Mouse (Mus musculus) left cerebral cortex, postnatal 14 days (tissue): ENCODE results near the gene March11. TPM values are rescaled to one million over a fixed set of nuclear protein-coding genes. Genes with fewer than 3 reads are reported as not detected.

ENCODE experiments used
- DNase-seq, 2 experiments: peaks; one replicate each; pipeline ENCODE4 v3.0.0; 2021 to 2022; ENCODE audit warnings: low spot score in 2 of 2, mixed read lengths in 1 of 2
- intact Hi-C: fragments of 180-260 bp; cut with DNase I; formaldehyde crosslinking; loops from one replicate; pipeline ENCODE4 v1.15.1; 2025
- long read RNA-seq, 2 experiments: library from polyadenylated mRNA; stranded (forward); transcript quantifications; one replicate each; pipeline ENCODE4 v2.0.0; 2021
- total RNA-seq, 2 experiments: library from RNA; stranded (reverse); gene quantifications; 2 replicates each; pipeline ENCODE4 v1.2.3; 2021

The March11 gene
- 10 to 100 TPM; 10.2 to 10.7 TPM for total RNA-seq
- long read RNA-seq, experiment 1, partial matches to known transcripts: 2 of 6 reads
- long read RNA-seq, experiment 1, other reads (novel, unspliced or antisense): 1 of 6 reads
- long read RNA-seq, experiment 2, partial matches to known transcripts: 0 of 4 reads
- long read RNA-seq, experiment 2, other reads (novel, unspliced or antisense): 0 of 4 reads

DNA sequence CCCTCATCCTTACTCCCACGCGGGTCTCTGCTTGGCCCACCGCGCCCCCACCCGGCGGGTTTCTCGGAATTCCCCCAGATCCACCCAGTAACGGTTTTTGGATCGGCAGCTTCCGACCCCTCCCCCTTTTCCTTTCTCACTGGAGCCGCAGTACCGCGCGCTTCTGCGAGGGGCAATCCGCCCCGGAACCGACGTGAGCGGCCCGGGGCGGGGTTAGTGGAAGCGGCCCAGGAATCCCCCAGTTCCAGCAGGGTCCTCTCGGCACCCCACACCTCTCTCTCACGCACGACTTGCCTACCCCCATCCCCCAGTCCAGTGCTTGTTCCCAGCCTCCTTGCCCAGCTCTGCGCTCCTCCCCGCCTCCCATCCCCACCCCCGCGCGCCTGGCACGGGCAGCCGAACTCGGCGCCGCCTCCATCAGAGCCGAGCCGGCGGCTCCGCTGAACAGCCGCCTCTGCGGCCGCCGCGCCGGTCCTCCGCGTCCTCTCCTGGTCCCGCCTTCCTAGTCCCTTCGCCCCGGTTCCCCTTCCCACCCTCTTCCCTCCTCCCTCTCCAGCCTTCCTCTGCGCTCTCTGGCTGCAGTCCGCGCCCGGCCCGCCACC, at the start of gene March11:
TSS of gene March11 (plus strand) at position 420 of the 602 bp plus-strand sequence.
- intact Hi-C loops: loop anchor here (5.0 kb wide), 1 partner anchor 311 kb away; no protein-coding TSS in a partner anchor
- DNase-seq: peak; percentile 83 to 84

DNA sequence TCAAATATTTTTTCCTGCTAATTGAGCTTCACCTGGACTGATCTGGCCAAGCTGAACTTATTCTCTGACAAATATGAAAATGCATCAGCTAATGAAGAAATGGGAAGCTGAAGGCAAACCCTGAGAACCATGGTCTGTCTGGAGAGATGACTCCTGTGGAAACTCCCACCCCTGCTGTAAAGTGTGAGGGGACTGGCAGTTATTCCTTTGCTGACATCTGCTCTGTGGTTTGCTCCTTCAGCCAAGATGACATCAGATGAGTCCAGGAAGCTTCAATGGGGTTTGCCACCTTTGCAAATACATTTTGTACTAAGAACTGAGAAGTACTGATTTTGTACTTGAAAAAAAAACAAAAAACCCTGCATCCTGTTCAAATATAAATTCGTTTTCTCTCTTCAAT, 46.5 kb upstream of the March11 start:
- intact Hi-C loops: no loop called here
- DNase-seq: no peak

DNA sequence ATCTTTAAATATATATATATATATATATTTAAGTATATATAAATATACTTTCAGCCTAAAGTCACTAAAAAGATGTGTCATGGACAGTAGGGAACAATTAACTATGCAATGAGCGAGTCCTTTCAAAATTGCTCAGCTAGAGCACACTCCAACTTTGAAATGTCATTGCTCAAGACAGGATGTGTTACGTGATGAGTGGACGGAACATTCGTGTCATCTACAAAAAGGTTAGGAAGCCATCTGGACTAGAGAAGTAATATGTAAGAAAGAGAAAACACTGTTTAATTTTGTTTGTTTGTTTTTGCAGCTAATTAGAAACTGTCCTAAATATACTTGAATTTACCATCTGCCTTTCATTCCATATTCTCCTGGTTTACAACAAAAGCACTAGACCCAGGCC, 39.3 kb upstream of the March11 start:
- no peak for DNase-seq
- intact Hi-C loops: no loop called here

DNA sequence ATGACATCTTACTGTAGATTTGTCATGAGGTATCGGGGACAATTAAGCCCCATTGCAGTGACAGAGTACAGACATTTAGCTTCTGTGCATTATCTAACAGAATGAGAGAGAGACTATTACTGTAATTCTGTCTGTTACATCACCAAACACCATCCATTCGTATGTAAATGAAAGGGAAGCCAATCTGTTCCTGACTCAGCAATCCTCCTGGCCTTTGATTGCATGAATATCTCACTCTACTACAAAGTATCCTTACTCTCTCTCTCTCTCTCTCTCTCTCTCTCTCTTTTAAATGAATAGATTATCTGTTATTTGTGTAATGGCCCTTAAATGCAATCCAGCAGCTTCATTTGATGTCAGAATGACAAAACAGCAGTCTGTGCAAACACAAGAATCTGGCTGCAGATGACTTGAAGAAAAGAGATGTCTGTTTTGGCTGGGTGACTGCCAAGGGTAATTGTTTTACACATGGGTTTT, 32.8 kb upstream of the March11 start:
- peak in 1 of 2 experiments; percentile 6 for DNase-seq
- intact Hi-C loops: no loop called here

DNA sequence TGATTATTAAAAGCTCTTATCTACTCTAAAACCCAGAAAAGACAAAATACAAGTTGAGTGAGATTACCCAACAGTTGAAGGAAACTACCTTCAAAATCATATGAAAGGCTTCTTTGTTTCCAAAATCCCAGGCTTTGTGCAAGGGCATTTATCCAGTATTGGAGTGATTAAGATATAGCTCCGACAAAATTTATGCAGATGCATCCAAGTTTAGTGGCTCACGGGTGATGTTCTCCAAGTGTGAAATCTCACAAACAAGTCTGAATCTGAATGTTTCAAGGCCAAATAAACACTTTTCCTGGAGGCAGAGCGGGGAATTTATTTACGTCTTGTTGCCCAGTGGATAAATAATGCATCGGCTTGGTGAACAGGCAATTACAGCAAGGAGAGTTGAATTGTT, 32.2 kb upstream of the March11 start:
- no peak for DNase-seq
- intact Hi-C loops: no loop called here

DNA sequence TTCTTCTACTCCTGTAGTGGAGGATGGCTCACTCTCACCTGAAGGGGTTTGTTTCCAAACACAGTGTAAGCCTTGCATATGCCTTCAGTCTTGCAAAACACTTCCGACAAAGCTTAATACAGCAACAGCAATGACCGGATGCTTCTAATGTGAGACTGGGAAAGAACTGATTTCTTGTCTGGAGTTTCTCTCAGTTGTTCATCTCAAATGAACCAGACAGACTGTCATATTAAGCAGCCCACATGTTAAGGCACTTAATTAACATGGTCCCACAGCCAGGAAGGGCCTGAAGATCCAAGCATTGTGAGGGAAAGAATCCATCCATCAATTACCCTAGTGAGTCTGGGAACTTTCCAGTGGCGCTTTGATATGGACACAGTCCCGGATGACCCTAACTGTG, 17.0 kb upstream of the March11 start:
- intact Hi-C loops: no loop called here
- DNase-seq: no peak

DNA sequence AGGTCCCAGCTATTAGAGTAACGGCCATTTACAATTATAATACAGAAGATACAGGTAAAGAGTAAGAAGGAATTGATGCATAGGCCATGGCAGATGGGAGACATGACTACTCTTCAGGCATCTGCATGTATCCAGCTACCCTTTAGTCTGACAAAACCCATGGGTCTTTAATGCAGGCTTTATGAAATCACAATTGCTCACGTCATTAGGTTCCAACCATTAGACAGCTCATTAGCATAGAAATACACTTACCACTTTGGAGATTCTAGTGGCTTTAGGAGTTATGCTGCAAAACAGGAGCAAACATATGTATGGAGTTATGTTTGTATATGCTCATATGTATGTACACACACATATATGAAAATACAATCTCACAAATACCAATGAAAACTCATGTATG, 16.0 kb upstream of the March11 start:
- intact Hi-C loops: no loop called here

DNA sequence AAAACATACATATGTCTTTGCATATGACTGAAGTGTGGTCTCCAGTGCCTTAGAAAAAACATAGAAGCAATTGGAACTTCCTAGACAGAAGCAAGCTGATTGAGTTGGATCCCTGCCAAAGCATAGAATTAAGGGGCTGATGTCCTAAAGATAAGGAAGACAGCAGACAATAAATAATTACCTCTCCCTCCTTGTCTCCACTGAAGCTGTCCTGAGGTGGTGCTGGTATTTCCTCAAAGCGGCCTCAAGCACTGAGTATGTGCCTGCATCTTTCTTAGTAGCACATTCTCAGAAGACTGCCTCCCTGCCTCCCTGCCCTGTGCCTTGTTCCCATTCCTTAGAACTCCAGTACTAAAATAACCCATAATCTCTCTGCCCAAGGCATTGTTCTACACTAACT, 15.6 kb upstream of the March11 start:
- intact Hi-C loops: no loop called here
- DNase-seq: no peak

More for the DNA sequence above, 16.0 kb upstream of the March11 start:
- no peak for DNase-seq

DNA sequence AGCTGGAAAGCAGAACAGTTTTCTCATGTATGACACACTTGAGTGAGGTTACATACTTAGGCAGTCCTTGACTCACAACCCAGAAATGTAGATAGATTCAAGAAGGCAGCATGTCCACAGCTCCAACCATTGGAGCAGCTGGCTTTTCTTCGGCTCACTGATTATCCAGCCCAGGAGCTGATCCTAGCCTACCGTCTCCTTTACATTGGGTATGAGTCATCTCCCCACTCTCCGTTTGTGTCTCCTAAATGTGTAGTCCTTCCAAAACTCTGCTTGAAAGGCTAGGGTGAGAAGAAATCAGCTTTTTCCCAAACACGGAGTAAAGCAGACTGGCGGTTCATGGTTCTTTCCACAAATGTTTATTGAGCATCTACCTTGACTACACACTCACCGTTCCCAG, 10.2 kb upstream of the March11 start:
- DNase-seq: no peak
- intact Hi-C loops: no loop called here

DNA sequence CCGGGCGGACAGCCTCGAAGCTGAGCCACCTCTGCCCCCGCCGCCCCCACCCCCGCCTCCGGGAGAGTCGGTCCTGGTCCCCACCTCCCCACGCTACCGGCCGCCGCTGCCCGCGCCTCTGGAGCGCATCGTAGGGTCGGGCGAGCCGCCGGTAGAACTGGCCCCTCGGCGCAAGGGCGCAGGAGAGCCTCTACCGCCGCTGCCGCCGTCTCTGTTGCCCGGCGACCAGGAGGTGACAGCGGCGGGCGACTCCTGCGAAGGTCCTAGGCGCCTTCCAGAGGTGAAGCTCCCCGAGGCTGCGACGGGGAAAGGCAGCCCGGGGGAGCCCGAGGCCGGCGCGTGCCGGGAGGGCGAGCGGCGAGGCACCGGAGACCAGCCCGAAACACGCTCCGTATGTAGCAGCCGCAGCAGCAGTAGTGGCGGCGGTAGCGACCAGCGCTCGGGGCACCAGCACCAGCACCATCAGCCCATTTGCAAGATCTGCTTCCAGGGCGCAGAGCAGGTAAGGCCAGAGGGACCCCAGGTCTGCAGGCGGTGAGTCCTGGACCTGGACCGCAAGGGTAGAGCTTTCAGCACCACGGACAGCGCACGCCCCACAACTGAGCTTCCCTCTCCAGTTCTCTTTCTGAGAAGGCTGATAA, 563 bp downstream of the March11 start:
- intact Hi-C loops: loop anchor here (5.0 kb wide), 1 partner anchor 312 kb away; no protein-coding TSS in a partner anchor
- peak; percentile 6 to 34 for DNase-seq

DNA sequence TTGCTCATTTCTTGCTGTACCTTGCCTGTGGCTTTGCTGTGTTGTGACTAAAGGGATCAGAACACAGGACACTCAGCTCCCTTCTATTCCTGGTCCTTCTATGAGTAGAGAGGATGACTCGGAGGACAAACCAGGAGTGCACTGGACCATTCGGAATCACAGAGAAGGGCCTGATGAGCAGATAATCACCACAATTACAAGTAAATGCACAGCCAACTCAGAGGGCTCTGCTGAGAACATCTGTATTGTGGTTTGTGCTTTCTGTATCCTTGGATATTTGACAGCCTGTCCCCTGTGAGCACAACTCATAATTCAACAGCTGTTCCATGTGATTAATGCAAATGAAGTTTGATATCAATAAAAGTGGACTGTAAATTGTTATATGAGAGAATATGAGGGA, 11.0 kb downstream of the March11 start:
- intact Hi-C loops: no loop called here
- DNase-seq: no peak

DNA sequence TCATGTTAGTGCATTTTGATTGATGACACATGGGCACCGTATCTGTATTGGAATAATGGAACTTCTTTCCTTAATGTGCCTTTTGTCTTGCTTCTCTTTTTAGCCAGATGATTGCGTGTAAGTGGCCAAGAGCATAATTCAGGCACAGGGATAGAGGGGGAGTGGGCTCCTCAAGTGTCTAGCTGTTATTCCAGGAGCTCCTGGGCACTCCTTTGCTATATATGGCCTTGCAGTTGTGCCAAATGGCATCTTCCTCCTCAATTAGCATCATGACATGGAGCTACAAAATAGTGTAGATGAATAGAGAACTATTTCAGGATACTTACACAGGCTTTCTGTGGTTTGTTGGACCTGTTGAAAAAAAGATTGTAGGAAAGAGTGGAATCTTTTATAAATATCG, 11.6 kb downstream of the March11 start:
- no peak for DNase-seq
- intact Hi-C loops: no loop called here

DNA sequence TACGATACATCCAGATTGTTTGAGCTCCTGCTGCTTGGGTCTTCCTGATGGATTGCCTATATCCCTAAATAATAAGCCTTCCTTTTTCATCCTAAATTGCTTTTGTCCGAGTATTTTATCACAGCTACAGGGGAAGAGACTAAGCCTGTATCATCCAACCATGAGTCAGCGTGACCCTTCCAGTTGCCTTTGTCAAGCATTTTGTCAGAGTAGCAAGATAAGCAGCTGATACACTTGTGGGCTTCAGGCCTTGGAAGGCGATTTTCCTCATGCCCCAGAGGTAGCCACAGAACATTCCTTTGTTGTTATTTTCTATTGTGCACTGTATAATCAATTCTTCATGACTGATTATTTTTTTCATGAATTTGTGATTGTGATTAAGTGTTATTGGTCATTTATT, 14.0 kb downstream of the March11 start:
- DNase-seq: no peak
- intact Hi-C loops: no loop called here

DNA sequence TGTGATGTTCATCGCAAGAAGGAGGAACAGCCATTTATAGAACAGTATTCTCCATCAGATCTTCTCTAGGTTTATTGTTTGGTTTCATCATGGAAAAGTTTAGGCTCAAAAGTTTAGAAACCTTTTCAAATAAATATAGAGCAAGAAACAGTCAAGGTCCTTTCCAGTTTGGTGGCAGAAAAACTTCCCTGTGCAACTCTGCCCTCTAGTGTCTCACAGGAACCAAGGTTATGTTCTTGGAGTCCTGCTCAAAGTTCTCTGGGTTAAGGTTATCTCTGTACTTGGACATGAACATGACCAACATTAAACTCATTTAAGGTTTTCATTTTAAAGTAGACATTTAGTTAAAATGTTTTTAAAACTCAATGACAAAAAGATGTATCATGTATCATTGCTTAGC, 18.3 kb downstream of the March11 start:
- DNase-seq: peak; percentile 20 to 43
- intact Hi-C loops: loop anchor here (1.0 kb wide), 1 partner anchor 332 kb away; no protein-coding TSS in a partner anchor

DNA sequence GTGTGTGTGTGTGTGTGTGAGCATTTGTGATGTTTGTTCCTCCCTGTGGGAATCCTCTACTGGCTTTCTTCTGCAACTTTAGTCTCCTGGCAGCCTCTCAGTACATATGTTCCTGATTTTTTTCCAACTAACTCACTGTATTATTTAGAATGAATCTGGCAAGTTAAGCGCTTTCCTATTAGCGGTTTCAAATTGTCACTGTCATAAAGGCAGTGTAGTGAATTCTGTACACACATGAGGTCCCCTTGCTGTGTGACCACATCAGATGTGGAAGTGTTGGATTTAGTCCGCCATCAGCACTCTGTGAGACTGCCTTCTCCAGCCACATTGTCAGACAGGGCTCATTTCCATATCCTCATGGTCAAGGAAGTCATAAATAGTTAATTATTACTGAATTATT, 26.9 kb downstream of the March11 start:
- no peak for DNase-seq
- intact Hi-C loops: no loop called here

DNA sequence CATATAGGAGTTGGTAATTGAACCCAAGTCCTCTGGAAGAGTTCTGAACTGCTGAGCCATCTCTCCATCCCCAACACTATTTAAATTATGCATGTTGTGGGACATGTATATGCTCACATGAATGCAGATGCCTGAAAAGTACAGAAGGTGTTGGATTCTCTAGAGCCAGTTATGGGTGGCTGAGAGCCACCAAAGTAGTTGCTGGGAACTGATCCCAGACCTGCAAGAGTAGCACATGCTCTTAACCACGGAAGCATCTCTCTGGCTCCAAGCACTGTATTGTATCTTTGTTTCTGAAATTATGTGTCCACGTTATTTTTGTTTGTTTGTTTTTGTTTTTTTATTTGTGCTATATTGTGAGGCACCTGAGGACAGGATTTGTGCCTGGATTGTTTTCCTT, 28.9 kb downstream of the March11 start:
- intact Hi-C loops: no loop called here
- no peak for DNase-seq

DNA sequence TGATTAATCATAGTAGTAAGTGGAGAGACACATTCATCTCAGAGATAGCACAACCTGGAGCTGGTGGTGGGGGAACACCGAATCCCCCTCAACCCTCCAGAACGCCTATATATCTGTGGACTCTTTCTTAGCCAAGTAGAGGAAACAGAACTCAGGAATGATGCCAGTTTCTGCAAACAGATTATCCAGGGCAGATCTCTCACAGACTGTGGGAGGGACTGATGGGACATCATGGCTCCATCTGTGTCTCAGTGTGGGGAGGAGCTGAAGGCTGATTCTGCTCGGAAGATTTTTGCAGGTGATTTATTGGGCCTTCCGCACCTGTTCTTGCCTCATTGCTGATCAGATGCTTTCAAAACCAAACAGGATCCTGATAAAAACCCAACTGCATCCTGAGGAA, 29.5 kb downstream of the March11 start:
- peak in 1 of 2 experiments; percentile 39 for DNase-seq
- intact Hi-C loops: no loop called here

DNA sequence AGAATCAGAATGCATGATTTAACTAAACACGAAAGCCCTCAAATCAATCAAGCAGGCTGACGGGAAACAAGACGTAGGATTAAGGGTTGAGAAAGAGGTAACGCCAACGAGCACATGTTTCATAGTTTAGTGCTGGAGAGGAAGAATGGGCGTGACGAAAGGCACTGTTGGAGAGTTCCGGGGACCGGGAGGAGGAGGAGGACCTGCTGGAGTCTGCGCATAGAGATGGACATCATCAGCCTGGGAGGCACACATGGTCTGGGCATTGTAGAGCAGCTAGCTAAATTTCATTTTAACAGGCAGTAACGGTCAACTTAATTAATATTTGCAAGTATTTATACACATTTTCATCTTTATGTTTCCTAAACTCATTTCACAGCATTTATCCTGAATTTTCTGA, 31.6 kb downstream of the March11 start:
- intact Hi-C loops: no loop called here
- DNase-seq: no peak

DNA sequence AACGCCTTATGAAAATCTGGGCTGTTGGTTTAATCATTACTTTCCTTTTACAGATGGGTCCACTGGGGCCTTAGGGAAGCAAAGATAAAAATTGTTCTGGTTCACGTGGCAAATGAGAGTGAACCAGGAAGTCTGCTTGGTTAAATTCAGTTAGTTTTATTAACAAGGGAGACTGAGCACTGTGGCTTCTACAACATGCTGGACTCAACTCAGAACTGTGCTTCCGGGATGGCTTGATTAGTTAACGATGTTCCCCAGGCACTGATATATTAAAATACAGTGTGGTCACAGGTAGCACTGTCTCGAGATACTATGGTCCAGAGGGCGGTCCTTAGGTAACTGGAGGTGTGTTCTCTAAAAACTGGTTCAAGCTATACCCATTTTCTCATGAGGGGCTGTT, 32.1 kb downstream of the March11 start:
- intact Hi-C loops: no loop called here
- DNase-seq: no peak

DNA sequence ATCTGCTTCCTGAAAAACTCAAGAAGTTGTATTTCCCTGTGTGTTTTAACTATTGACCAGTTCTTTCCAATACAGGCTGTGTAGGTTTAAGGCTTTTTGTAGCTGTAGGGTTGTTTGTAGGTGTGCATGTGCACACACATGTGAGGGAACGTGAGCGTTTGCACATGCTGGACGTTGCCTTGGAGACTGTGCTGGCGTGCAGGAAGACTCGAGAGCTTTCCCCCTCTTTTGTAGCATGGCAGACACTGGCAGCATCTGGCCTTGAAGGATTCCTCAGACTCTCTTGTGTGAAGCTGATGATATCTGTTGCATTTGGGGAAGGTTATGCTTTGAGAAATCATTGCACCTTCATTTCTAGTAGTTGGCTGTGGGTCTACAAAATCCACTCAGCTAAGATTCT, 35.5 kb downstream of the March11 start:
- intact Hi-C loops: no loop called here

DNA sequence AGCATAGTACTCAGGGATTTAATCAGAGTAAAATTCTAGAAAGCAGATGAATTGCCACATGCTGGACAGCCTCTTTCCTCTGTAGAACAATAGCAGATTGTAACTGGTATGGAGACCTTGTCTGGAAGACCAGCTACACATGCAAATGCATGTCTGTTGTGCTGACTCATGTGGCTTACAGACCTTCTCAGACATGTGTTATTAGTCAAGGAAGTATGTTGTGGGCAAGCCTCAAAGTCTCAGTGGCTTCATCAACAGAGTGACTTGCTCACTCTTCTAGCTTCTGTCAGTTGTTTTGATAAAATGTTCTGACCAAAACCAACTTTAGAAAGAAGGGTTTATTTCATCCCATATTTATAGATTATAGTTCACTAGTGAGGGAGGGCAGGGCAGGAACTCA, 44.8 kb downstream of the March11 start:
- no peak for DNase-seq
- intact Hi-C loops: no loop called here

More for the DNA sequence above, 35.5 kb downstream of the March11 start:
- peak; percentile 17 to 68 for DNase-seq
